Mouse (Mus musculus): ENCODE measurements around the gene Cyb5r1.

The Cyb5r1 gene

DNA sequence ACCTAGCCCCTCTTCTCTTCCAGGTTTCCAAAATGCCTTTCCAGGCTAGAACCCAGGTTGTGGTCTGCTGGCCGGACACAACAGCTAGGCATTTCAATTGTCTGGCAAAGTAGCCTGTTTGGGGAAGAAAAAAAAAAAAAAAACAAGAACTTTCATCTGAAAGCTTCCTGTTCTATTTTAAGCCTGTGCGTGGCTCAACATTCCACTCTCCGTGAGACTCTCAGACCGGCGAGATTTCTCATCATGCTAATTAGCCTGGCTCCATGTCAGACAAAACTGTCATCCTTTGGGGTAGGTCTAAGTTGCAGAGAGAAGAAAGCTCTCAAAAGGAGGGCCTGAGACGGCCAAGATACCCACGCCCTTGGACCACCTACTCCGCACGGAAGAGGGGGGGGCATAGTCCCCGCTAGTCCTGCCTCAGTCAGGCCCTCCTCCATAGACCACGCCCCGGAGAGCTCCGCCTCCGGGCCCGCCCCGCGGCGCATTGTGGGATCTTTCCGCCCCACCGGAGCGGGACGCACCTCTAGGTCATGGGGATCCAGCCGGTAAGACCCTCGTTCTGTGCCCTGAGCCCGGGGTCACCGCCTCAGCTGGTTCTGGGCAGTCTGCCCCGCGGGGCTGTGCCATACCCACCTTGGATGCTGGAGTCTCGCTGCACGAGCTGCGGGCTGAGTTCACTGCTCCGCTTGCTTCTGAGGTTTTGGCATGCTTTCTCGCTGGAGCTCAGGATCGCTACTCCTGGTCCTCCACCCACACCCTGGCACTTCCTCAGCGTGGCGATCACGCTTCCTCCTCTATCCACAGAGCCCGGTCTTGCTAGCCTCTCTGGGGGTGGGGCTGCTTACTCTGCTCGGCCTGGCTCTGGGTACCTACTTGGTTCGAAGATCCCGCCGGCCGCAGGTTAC lies at the start of gene Cyb5r1:
Gene Cyb5r1, plus strand, starts transcription at position 51 of the 905 bp plus-strand sequence.
- DNase-seq (ENCODE audit: low spot score) = peak; percentile 81

DNA sequence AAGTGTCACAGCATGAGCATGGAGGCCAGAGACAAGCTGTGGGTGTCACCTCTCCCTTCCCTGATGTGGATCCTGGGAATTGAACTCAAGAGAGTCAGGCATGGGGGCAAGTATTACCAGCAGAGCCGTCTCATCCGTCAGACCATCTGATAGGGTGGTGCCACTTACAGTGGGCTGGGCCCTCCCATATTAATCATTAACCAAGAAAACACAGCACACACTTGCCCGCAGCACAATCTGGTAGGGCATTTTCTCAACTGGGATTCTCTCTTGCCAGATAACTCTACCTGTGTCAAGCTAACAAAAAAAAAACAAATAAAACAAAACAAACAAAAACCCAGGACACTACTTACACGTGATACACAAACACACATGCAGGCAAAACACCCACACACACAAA lies 47.9 kb upstream of the Cyb5r1 start:
- DNase-seq (ENCODE audit: low spot score) = no peak

DNA sequence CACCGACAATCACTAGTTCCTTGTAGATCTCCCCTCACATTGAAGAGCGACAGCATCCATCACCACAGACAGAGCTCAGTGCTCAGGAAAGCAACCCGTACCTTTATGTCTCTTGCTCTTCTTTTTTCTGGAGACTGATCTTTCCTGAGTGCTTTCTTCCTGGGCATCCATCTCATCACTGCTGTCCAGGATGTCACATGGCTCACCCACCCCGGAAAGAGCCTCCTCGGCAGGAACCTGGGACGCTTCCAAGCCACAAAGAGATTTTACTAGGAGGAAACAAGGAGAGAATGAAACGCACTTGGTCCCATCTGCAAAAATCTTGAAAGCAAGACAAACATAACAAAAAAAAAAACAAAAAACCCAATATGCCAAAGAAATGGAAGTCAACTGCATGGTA lies 44.7 kb upstream of the Cyb5r1 start:
- no peak for DNase-seq (ENCODE audit: low spot score)

DNA sequence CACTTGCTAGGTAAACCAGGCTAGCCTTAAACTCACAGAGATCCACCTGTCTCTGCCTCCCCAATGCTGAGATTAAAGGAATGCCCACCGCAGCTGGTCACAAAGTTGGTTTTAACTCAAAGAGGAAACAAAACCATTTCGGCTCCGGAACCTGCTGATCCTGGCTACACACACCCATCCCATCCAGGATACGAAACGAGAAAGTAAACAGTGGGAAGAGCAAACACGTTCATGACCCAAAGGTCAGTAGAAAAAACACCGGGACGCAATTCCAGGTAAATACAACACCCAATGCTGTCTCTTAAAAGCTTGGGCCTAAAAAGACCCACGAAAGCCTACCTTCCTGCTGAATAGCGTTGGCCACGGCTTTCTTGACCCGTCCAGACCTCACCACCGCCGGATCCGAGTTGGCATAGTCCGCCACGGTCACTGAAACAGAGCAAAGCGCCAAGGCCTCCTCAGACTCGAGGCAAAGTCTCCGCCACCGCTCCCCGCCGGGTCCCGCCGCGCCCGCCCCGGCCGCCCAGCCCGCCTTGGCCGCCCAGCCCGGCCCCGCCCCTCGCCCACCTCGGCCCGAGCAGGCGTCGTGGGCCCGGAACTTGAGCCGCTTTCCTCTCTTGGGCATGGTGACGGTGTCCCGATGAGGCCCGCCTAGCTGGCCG lies 44.0 kb upstream of the Cyb5r1 start:
- DNase-seq (ENCODE audit: low spot score) = peak; percentile 28

DNA sequence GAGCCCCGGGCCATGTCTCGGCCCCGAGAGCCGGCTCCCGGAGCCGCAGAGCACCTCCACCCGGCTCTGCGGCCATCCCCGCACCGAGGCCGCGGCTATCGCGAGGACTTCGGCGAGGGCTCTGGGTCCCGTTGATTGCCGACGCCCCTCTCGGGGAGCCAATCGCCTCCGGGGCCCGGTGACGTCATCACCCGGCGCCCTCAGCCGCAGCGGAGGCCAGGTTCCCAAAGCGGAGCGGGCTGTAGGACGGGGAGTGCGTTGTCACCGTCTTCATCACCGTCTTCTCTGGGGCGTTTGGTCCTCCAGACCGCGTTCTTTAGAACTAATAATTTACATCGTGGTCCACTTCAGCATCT lies 43.5 kb upstream of the Cyb5r1 start, which contains the start of gene Tmem183a:
Gene Tmem183a, minus strand, starts transcription at position 123 of the 356 bp plus-strand sequence.
- DNase-seq (ENCODE audit: low spot score) = peak; percentile 93

DNA sequence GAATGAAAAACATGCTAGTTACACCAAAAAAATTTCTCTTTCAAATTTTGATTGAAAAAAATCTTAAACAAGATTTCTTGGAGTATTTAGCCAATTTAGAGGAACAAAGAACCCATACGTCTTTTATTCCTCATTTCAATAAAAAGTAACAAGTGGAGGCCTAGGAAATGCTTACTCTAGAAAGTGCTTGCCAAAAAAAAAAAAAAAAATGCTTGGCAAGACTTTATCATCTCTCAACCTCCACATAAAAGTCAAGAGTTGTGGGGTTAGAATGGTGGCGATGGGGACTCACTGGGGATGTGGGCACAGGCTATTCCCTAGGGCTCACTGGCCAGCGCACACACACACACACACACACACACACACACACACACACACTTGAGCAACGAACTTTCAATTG lies 42.2 kb upstream of the Cyb5r1 start:
- no peak for DNase-seq (ENCODE audit: low spot score)

DNA sequence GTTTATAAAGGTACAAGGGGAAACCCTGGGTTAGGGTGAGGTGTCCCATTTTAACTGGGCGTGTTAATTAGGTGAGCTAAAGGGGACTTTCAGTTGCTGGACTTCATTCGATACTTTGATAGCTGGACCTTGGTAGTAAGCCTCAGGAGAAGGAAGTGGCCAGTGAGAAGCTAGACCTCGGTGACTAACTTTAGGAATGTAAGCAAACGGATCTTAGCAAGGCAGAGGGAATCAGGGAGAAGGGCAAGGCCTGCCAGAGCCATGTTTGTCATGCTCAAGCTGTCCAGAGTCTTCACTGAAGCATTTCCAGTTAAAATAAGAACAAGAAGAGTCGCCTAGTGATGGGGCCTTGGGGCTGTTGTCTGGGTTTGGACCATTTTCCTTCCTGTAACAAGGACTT lies 39.9 kb upstream of the Cyb5r1 start:
- DNase-seq (ENCODE audit: low spot score) = peak; percentile 73

DNA sequence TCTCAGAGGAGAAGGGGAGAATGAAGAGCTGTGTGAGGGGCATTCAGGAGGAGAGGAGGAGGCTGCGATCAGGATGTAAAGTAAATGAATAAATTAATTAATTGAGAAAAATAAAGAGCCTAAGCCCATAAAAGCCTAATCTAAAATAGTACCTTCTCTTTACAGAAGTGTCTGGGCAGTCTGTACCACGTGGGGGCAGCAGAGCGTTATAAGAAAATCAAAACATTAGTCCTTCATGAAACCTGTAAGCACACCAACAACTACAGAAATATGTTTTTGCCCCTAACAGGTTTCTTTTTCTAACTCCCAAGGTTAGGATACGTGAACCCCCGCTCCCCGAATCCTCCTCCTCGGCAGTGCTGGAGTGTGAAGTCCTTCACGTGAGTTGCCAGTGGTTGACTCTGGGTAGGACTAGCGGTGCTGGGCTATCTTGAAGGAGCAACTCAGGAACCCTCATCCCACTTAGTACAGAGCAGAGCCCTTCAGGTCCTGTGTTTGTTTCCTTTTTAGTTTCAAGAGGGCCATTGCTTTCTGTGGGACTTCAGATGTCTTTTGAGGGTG lies 36.5 kb upstream of the Cyb5r1 start:
- DNase-seq (ENCODE audit: low spot score) = peak; percentile 79

DNA sequence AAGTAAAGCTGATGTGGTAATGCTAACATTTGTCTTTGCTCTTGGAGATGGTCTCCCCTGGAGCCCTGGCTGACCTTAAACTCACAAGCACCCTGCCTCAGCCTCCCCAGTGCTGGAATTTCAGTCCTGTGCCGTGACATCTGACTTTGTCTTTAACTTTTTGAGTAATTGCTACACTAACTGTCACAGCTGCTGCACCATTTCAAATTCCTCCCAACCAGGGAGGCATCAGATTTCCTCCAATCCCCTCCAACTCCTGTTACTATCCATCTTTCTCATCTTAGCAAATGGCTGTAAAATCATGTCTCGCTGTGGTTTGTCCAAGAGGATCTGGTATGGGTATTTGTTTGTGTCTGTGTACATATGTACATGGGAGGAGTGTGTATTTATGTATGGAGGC lies 31.2 kb upstream of the Cyb5r1 start:
- no peak for DNase-seq (ENCODE audit: low spot score)

DNA sequence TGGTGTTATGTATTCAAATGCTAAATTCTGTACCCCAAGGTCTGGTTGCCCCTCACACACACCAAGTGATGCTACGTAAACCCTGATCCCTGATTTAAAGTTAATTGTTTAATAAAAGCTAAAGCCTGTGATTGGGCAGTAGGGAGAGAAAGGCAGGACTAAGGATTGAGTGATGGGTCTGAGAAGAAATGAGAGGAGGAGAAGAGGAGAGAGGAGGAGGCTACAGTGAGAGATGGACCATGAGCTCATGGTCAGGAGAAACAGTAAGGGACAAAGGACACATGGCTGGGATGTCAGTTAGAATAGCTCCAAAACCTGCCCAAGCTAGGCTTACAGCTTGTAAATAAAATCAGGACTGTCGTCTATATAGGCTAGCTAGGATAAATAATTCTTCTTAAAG lies 24.3 kb upstream of the Cyb5r1 start:
- no peak for DNase-seq (ENCODE audit: low spot score)

DNA sequence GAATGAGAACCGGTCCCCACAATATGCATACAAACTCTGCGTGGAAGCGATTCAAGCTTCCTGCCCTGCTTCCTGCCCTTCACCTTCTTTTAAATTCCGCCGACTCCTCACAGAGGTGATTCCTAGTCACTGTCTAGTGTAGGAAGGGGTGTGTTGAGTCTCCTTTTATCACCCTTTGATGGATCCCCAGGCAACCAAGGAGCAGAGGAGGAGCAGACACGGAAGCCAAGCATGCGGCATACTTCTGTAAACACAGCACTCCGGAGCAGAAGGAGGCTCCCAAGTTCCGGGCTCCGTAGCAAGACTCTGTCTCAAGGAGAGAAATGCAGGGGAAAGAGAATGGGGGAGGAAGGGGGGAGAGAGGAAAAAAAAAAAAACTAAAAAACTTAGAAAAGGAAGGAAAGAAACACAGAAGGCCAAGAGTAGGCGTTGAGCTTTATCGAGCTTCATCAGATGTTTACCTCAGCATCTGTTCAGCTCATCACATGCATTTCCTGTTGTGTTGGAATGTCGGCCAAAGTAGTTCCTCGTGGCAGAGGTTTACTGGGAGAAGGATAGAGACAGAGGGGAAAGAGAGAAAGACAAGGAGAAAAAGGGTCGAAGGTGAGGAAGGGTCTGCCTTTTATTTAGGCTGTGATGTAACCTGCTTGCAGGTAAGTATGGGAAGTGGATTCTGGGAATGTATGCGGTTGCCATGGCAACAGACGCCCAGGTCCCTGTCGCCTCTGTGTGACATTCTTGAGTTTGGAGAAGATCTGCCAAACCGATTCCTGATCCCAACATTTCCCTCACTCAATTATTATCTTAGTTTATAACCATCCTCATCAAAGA lies 23.3 kb upstream of the Cyb5r1 start:
- no peak for DNase-seq (ENCODE audit: low spot score)

DNA sequence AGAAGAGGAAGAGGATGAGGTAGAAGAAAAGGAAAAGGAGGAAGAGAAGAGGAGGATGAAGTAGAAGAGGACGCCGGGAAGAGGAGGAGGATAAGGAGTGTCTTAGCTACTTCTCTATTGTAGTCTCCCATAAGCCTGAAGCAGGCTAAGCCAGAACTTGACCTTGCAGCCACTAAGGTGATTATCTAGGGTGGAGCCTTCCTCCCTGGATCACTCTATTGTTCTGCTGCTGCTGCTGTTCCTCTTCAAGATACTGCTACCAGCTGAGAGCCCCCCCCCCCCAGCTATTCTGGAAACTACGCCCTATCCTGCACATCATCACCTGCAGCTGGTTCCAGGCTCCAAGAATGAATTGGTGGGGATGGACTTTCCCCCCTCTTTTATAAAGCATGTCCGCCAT lies 20.8 kb upstream of the Cyb5r1 start:
- DNase-seq (ENCODE audit: low spot score) = no peak

DNA sequence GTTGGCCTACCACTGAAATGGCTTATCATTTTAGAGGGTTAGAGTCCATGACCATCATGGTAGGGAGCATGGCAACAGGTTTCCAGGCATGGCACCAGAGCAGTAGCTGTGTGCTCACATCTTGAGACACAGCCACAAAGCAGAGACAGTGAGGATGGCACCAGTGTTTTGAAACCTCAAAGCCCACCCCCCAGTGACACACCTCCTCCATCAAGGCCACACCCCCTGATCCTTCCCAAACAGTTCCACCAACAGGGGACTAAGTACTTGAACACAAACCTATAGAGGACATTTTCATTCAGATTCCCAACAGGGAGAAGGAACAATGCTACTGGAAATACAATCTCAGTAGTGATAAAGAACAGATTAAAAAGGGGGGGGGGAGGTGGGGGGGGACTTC lies 20.2 kb upstream of the Cyb5r1 start:
- DNase-seq (ENCODE audit: low spot score) = no peak

DNA sequence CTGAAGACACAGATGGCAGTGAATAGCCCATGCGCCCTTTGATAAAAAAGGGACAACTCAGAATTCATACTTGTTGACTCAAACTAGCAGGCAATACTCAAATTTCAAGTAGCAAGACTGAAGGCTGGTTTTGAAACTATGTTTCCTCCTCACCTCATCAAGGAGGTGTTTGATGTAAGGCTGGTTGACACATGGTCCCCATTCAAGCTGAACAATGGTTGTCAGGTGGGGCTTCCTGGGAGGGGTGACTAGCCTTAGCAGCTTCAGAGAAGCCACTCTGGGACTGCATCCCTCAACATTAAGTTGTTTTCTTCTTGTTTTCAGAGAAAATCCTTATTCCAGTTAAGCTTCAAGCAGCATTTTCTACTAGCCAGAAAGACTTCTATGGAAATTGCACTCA lies 19.7 kb upstream of the Cyb5r1 start, which contains the start of gene 4933406M09Rik:
Gene 4933406M09Rik, plus strand, starts transcription at position 275 of the 400 bp plus-strand sequence.
- no peak for DNase-seq (ENCODE audit: low spot score)

DNA sequence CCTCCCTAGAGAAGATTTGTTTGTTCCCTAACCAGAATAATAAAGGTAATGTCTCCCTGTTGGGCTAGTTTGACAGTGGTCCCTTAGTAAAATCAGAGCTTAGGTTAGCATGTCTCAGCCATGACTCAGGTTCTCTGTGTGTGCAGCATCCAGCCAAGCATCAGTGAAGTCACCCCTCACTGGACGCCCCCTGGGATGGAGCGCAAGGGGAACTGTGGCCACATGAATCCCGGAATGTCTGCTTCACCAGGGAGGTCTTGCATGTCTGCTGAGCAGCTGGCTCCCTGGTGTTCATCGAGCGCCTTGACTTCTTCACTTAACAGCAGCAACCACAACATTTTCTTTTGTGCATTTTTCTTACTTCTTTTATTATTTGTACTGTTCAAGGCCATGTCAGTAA lies 11.5 kb upstream of the Cyb5r1 start:
- DNase-seq (ENCODE audit: low spot score) = no peak

DNA sequence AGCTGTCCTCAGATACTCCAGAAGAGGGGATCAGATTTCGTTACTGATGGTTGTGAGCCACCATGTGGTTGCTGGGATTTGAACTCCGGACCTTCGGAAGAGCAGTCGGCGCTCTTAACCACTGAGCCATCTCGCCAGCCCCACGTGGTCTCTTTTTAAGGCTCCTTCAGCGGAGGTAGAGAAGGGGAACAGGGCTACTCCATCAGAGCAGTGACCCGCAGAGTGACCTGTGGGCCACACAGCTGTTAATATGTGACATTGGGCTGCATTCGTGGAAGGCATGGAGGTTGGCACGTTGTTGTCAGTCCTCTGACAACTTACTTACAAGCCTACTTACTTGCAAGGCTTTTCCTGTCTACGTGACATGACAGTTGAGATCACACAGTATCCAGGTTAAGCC lies 7.1 kb upstream of the Cyb5r1 start:
- no peak for DNase-seq (ENCODE audit: low spot score)

DNA sequence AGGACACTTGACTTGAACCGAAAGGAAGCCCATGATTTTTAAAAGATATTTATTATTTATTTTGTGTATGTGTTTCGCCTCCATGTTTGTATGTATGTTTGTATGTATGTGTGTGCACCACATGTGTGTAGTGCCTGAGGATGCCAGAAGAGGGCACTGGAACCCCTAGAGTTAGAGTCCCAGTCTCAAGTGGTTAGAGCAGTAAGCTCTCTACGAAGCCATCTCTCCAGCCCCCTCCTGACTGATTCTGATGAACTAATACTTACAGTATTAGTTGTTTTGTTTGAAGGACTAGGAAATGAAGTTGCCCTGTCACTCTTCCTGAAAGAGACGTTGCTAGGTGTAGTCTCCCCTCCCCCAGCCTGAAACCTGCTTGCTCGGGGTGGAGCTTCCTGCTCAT lies 5.6 kb upstream of the Cyb5r1 start:
- no peak for DNase-seq (ENCODE audit: low spot score)

DNA sequence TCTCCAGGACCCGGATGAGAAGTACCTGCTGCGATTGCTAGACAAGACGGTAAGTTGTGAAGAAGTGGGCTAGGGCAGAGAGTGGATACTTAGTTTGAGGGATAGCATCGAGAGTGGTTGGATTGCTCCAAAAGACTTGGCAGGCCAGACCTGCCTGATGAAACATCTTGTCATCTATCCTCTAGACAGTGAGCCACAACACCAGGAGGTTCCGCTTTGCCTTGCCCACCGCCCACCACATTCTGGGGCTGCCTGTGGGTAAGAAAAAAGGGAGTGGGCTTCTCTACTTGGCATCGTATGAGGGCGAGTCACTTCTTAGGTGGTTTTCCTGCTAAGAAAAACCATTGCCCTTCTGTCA lies 1.0 kb downstream of the Cyb5r1 start:
- DNase-seq (ENCODE audit: low spot score) = no peak

DNA sequence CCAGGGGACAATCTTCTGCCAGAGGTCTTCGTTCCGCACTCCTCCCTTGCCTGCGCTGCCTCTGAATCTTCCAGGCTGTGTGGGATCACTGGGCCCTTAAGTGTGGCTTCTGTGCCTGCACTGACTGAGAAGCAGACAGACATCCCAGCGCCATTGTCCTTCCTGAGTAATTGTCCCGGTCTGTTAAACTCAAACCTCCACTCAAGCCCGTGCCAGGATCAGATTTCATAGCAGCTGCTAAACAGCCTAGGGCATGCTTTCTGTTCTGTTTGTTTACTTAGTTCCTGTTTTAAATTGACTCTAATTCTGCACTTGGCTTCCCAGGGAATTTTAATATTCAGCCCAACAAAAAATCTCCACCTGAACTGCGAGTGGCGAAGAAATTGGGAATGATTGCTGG lies 2.7 kb downstream of the Cyb5r1 start:
- DNase-seq (ENCODE audit: low spot score) = no peak

DNA sequence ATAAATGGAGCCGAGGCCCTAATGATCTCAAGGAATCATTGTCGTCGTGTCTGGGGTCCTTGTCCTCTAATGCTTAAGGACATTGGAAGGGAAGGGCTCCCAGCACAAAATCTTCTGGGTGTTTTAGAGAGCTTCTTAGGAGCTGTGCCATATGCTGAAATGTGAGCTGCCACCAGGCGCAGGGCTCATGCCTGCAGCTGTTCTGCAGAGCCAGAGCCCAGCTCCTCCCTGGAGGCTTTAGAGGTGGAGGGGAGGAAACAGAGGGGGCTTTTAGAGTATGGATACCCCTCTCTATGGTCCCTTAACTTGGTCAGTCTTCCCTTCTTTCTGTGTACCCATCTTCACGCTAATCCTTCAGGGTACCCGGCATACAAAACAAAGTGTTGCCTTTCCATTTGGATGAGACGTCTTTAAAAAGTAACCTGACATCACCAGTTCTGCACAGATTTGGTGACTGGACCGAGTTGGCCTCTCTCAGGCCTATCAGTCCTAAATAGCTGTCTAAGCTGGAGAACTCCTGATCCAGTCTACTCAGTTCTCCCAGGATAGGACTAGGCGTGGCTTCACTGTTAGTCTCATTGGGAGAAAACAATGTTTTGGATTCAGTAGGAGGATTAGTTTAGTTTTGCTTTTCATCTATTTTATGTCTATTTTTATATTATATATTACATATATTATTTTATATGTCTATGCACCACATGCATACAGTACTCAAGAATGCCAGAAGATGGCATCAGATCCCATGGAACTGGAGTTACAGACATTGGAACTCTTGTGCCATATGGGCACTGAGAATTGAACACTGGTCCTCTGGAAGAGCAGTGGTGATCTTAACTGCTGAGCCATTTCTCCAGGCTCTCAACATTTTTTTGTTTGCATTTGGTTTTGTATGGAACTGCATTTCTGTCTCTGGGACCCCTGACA lies 6.6 kb downstream of the Cyb5r1 start:
- DNase-seq (ENCODE audit: low spot score) = no peak

DNA sequence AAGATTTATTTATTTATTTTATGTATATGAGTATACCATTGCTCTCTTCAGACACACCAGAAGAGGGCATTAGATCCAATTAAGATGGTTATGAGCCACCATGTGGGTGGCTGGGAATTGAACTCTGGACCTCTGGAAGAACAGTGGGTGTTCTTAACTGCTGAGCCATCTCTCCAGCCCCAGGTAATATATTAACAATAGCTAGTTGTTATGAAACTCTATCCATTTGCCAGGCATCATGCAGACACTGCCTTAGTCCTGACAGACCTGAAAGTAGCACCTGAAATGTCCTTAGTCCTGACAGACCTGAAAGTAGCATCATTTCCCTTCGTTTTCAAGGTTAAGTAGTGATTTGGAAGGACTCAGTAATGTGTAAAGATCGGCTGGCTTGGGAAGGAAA lies 8.7 kb downstream of the Cyb5r1 start:
- no peak for DNase-seq (ENCODE audit: low spot score)

Data from adipocyte (in vitro differentiated cells).